Mouse (Mus musculus): ENCODE data around the gene Kif26b. TPM values are rescaled to one million over a fixed set of nuclear protein-coding genes. Genes with fewer than 3 reads are reported as not detected.

The Kif26b gene
- polyA plus RNA-seq, 1 experiment, result 0.28 TPM

DNA sequence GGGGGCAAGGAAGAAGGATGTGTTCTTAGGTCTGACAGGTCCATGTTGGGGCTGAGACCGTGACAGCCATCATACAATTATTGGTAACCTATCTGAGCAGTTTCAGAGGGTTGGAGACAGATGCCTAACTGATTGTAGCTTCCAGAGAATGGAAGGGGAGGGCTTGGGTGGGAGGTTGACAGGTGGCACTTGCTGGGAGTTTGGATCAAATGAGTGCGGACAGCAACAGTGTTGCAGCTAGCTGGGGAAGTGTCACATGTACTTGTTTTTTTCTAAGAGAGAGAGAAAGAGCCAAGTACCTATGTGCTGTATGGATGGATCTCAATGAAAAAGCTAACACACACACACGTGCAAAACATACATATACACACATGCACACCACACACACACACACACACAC is 291.2 kb downstream of the Kif26b start:
- H3K4me1 ChIP-seq (ENCODE audit: control insufficient read depth, insufficient read depth, insufficient read length, low read length), result no peaks in the 10 kb centered on the region
- no peak overlapping the region for H3K4me3 ChIP-seq (ENCODE audit: low read depth, low read length)
- H3K36me3 ChIP-seq (ENCODE audit: control insufficient read depth, insufficient read depth, low read length), result no peaks in the 10 kb centered on the region
- TF ChIP-seq POLR2A (IDR thresholded peaks at IDR 0.05; ENCODE audit: low read depth, low read length), result no peak
- TF ChIP-seq CTCF (IDR thresholded peaks at IDR 0.05; ENCODE audit: extremely low read depth, insufficient read length, insufficient replicate concordance, low read depth, low read length), result no peak
- H3K27me3 ChIP-seq (ENCODE audit: control insufficient read depth, insufficient read depth, low read length), result no peaks in the 10 kb centered on the region; the same call in 1 of the 2 replicates
- H3K27ac ChIP-seq (ENCODE audit: insufficient read depth, low read depth, low read length), result no peak overlapping the region
- 72% methylated on average over 3 of the region's 3 CpGs for WGBS

DNA sequence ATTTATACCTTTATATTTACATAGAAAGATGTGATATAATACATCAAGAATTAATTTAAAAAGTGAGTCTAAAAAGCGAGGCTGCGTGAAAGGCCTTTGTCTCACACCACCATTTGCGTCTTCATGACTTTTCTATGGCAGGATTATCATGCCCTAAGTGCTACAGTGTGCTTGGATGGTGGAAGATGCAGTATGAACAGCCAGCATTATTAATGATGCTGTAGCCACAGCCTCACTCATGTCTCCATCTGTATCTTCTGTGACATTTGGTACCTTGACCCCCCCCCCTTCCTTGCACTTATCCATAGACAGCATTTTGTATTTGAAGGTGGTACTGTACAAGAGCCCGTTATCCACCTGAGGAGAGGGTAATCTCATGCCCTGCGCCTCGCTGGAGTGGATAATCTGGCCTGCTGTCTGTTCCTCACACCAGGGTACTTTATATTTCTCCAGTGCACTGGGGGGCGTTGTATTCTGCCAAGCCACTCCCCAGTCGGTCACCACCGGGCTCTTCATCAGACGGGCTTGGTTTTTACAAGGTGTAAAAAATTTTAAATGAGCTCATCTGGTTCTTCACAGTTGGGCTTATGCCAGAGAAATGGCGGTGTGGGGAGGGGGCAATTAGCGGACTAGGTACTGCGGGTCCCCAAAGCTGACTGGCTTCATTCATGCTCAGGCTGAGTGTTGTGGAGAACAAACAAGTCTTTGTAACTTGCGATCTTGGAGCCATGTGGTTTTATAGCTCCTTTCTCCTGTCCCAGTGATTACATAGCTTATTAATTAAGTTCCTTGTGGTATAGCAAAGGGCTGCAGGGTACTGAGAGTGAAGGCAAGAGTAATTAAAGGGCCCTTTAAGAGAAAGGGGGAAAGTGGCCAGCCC is 291.9 kb downstream of the Kif26b start:
- WGBS, result 49% methylated on average over 14 of the region's 14 CpGs
- TF ChIP-seq POLR2A (IDR thresholded peaks at IDR 0.05; ENCODE audit: low read depth, low read length) (no peak), CTCF (IDR thresholded peaks at IDR 0.05; ENCODE audit: extremely low read depth, insufficient read length, insufficient replicate concordance, low read depth, low read length) (no peak)

DNA sequence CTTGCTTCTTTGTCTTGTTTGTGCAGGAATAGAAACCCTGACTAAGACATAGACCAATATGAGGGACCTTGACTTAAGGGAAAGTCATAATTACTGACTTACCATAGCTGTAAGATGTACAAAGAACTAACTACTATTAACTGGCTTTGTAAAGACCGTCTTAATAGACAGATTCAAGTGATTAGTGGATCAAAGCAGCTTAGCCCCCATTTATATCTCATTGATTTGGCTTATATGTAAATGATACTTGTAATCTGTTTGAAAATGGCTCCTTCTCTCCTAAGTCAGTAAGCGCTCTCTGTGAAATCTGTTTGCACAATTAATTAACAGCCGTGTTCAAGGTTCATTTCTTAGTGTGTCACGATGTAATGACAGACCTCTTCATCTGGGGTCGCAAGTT is 295.9 kb downstream of the Kif26b start:
- no peak overlapping the region for H3K4me3 ChIP-seq (ENCODE audit: low read depth, low read length)
- H3K27me3 ChIP-seq (ENCODE audit: control insufficient read depth, insufficient read depth, low read length), result no peaks in the 10 kb centered on the region
- H3K4me1 ChIP-seq (ENCODE audit: control insufficient read depth, insufficient read depth, insufficient read length, low read length), result no peaks in the 10 kb centered on the region
- no peaks in the 10 kb centered on the region for H3K36me3 ChIP-seq (ENCODE audit: control insufficient read depth, insufficient read depth, low read length)
- 38% methylated on average over 5 of the region's 5 CpGs for WGBS
- no peak overlapping the region for H3K27ac ChIP-seq (ENCODE audit: insufficient read depth, low read depth, low read length)
- TF ChIP-seq POLR2A (IDR thresholded peaks at IDR 0.05; ENCODE audit: low read depth, low read length) (no peak), CTCF (IDR thresholded peaks at IDR 0.05; ENCODE audit: extremely low read depth, insufficient read length, insufficient replicate concordance, low read depth, low read length) (no peak)

More for the DNA sequence above, 291.9 kb downstream of the Kif26b start:
- Histone ChIP-seq H3K27ac (ENCODE audit: insufficient read depth, low read depth, low read length) (no peak overlapping the region), H3K4me1 (ENCODE audit: control insufficient read depth, insufficient read depth, insufficient read length, low read length) (no peaks in the 10 kb centered on the region), H3K36me3 (ENCODE audit: control insufficient read depth, insufficient read depth, low read length) (no peaks in the 10 kb centered on the region), H3K27me3 (ENCODE audit: control insufficient read depth, insufficient read depth, low read length) (no peaks in the 10 kb centered on the region; the same call in 1 of the 2 replicates), H3K4me3 (ENCODE audit: low read depth, low read length) (no peak overlapping the region)

DNA sequence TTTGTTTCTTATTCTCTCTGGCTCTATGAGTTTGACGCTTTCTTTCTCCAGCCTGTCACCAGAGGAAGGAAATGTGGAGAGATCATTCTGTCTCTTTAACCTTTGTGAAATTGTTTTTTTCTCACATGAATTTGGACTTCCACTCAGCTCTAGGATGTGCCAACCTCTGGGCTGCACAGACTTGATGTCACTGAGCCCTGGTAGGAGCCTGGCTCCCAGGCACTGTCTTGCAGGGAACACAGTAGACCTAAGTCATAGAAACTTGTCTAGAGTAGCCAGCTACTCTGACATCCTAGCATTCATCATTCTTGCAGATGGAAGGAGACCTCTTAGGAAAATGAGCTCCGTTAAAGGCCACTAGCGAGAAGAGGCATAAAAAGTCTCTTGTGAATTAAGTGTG is 298.3 kb downstream of the Kif26b start:
- Histone ChIP-seq H3K36me3 (ENCODE audit: control insufficient read depth, insufficient read depth, low read length) (no peaks in the 10 kb centered on the region), H3K4me3 (ENCODE audit: low read depth, low read length) (no peak overlapping the region), H3K27ac (ENCODE audit: insufficient read depth, low read depth, low read length) (no peak overlapping the region), H3K27me3 (ENCODE audit: control insufficient read depth, insufficient read depth, low read length) (no peaks in the 10 kb centered on the region), H3K4me1 (ENCODE audit: control insufficient read depth, insufficient read depth, insufficient read length, low read length) (no peaks in the 10 kb centered on the region)
- TF ChIP-seq POLR2A (IDR thresholded peaks at IDR 0.05; ENCODE audit: low read depth, low read length) (no peak), CTCF (IDR thresholded peaks at IDR 0.05; ENCODE audit: extremely low read depth, insufficient read length, insufficient replicate concordance, low read depth, low read length) (no peak)
- 85% methylated on average over 3 of the region's 3 CpGs for WGBS

DNA sequence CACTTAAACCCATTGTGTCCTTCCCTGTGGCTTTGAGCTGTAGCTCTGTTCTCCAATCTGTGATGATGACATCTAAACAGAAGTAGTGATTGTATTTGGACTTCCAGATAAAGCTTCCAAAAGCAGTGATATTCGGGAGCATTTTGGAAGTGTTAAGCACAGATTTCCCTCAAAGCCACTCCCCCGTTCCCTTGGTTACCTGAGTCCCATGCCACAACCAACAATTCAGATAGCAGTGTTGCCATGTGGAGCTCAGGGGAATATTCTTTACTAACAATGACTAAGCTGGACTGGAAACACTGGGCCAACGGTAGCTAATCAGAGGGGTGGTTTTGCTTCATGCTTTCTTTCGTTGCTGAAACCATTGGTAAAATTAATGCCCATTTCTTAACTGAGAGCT is 300.5 kb downstream of the Kif26b start:
- no peaks in the 10 kb centered on the region for H3K4me1 ChIP-seq (ENCODE audit: control insufficient read depth, insufficient read depth, insufficient read length, low read length)
- 60% methylated on average over 4 of the region's 4 CpGs for WGBS
- H3K27ac ChIP-seq (ENCODE audit: insufficient read depth, low read depth, low read length), result no peak overlapping the region
- TF ChIP-seq CTCF (IDR thresholded peaks at IDR 0.05; ENCODE audit: extremely low read depth, insufficient read length, insufficient replicate concordance, low read depth, low read length) (no peak), POLR2A (IDR thresholded peaks at IDR 0.05; ENCODE audit: low read depth, low read length) (no peak)
- no peaks in the 10 kb centered on the region for H3K27me3 ChIP-seq (ENCODE audit: control insufficient read depth, insufficient read depth, low read length)
- H3K4me3 ChIP-seq (ENCODE audit: low read depth, low read length), result no peak overlapping the region
- no peaks in the 10 kb centered on the region for H3K36me3 ChIP-seq (ENCODE audit: control insufficient read depth, insufficient read depth, low read length)

DNA sequence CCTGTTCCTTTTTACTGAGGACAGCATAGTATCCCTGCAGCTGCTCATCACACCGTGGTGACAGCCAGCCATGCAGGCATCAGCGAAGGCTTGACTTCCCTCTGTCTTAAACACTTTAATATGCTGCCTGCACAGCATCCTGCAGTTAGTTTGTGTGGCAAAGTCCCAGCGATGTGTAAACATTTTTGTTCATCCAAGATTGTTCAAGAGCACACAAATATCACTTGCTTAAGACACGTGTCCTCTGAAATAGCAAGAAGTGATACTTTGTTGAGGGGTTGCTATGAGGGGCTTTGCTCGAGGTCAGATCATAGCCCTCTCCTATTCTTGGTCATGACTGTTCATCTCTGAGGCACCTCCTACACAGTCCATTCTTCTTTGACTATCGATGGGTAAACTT is 303.6 kb downstream of the Kif26b start:
- Histone ChIP-seq H3K27ac (ENCODE audit: insufficient read depth, low read depth, low read length) (no peak overlapping the region), H3K36me3 (ENCODE audit: control insufficient read depth, insufficient read depth, low read length) (no peaks in the 10 kb centered on the region), H3K27me3 (ENCODE audit: control insufficient read depth, insufficient read depth, low read length) (no peaks in the 10 kb centered on the region), H3K4me3 (ENCODE audit: low read depth, low read length) (no peak overlapping the region), H3K4me1 (ENCODE audit: control insufficient read depth, insufficient read depth, insufficient read length, low read length) (no peaks in the 10 kb centered on the region)
- WGBS, result 75% methylated on average over 6 of the region's 6 CpGs
- TF ChIP-seq CTCF (IDR thresholded peaks at IDR 0.05; ENCODE audit: extremely low read depth, insufficient read length, insufficient replicate concordance, low read depth, low read length) (no peak), POLR2A (IDR thresholded peaks at IDR 0.05; ENCODE audit: low read depth, low read length) (no peak)

DNA sequence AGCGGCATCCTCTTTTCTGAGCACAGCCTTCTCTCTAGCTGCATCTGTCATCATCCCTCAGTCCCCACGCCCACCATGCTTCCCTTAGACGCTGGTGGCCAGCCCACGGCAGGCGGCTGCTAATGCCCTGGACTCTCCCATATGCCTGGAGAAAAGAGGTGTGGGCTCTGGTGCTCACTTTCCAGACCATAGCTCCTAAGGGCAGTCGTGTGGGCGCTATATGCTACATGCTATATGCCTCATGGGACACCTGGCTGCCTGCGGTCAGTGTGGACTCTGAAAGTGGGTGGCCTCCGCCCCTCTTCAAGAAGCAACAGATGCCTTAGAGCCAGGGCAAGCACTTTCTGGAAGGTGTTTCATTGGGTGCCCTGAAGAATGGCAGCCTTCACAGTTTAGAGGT is 306.9 kb downstream of the Kif26b start:
- Histone ChIP-seq H3K4me1 (ENCODE audit: control insufficient read depth, insufficient read depth, insufficient read length, low read length) (no peaks in the 10 kb centered on the region), H3K36me3 (ENCODE audit: control insufficient read depth, insufficient read depth, low read length) (no peaks in the 10 kb centered on the region), H3K27me3 (ENCODE audit: control insufficient read depth, insufficient read depth, low read length) (no peaks in the 10 kb centered on the region), H3K4me3 (ENCODE audit: low read depth, low read length) (no peak overlapping the region), H3K27ac (ENCODE audit: insufficient read depth, low read depth, low read length) (no peak overlapping the region)
- TF ChIP-seq POLR2A (IDR thresholded peaks at IDR 0.05; ENCODE audit: low read depth, low read length) (no peak), CTCF (IDR thresholded peaks at IDR 0.05; ENCODE audit: extremely low read depth, insufficient read length, insufficient replicate concordance, low read depth, low read length) (no peak)
- WGBS, result 80% methylated on average over 9 of the region's 9 CpGs
